11 mouse cellular contexts compared by ENCODE assay signal in genomic region chr3:147990831-147991230, GRCm38 (mm10).
DNase-seq lines count a peak whose midpoint lies in the region; ATAC-seq and TF ChIP-seq lines count a peak whose summit lies in the region.
"Had no signal": no experiment of that assay in that cellular context is flagged by ENCODE, and none has a peak within 500 bp of the region (broad histone marks: within the 10 kb centered on the region; RNA-seq: fewer than 3 reads in every experiment).

No protein-coding gene starts in this region.

- WGBS in hindbrain, embryonic 13.5 days: 43% methylated on average over 10 of the region's 10 CpGs
- WGBS in hindbrain, embryonic 11.5 days: 53% methylated on average over 10 of the region's 10 CpGs
- whole genome bisulfite sequencing in forebrain, embryonic 13.5 days: 14% methylated on average over 10 of the region's 10 CpGs
- WGBS in limb, embryonic 14.5 days: 13% methylated on average over 10 of the region's 10 CpGs

- no peak for TF ChIP-seq CTCF in brain, embryonic 14.5 days (IDR thresholded peaks at IDR 0.05; ENCODE audit: borderline replicate concordance, extremely low read depth, insufficient read depth, insufficient read length)

- H3K36me3 ChIP-seq in hindbrain, embryonic 13.5 days: no peaks in the 10 kb centered on the region
- no peaks in the 10 kb centered on the region for H3K36me3 ChIP-seq in hindbrain, embryonic 11.5 days (ENCODE audit: control insufficient read depth, insufficient read depth, low read length)
- no peaks in the 10 kb centered on the region for H3K36me3 ChIP-seq in forebrain, embryonic 13.5 days (ENCODE audit: poor library complexity, severe bottlenecking)
- H3K36me3 ChIP-seq in limb, embryonic 14.5 days (ENCODE audit: control insufficient read depth, insufficient read depth, low read length): no peaks in the 10 kb centered on the region

- H3K27me3 ChIP-seq in hindbrain, embryonic 13.5 days: no peaks in the 10 kb centered on the region
- H3K27me3 ChIP-seq in hindbrain, embryonic 11.5 days (ENCODE audit: control insufficient read depth, insufficient read depth, low read length): no peaks in the 10 kb centered on the region
- no peaks in the 10 kb centered on the region for H3K27me3 ChIP-seq in forebrain, embryonic 13.5 days
- H3K27me3 ChIP-seq in limb, embryonic 14.5 days (ENCODE audit: control insufficient read depth, insufficient read depth, low read length): no peaks in the 10 kb centered on the region

- no peaks in the 10 kb centered on the region for H3K9me3 ChIP-seq in hindbrain, embryonic 13.5 days
- no peaks in the 10 kb centered on the region for H3K9me3 ChIP-seq in hindbrain, embryonic 11.5 days (ENCODE audit: control insufficient read depth, low read length)
- H3K9me3 ChIP-seq in forebrain, embryonic 13.5 days (replicated peaks): no peaks in the 10 kb centered on the region
- H3K9me3 ChIP-seq in limb, embryonic 14.5 days (ENCODE audit: control insufficient read depth, low read length): no peaks in the 10 kb centered on the region

- no peak for ATAC-seq in hindbrain, embryonic 13.5 days (ENCODE audit: low FRiP score)
- ATAC-seq in hindbrain, embryonic 11.5 days (ENCODE audit: low FRiP score): no peak
- no peak for ATAC-seq in forebrain, embryonic 13.5 days
- no peak for ATAC-seq in limb, embryonic 14.5 days (ENCODE audit: low FRiP score, low read depth)

- no peak for DNase-seq in hindbrain, embryonic 11.5 days (ENCODE audit: low spot score)
- DNase-seq in brain, embryonic 14.5 days (ENCODE audit: low read depth): peak; percentile 59
- no peak for DNase-seq in limb, embryonic 14.5 days (ENCODE audit: low spot score)
- DNase-seq in frontal cortex, adult 2 months (ENCODE audit: extremely low spot score in 1 of 2, low spot score in 1 of 2): no peak
- no peak for DNase-seq in spleen, postnatal 36 days (ENCODE audit: low spot score in 2 of 2)
- DNase-seq: cerebellum, adult 2 months; kidney, adult 11 months; left cerebral cortex, postnatal 4 days; thymus, postnatal 14 days had no signal

- H3K4me3 ChIP-seq in hindbrain, embryonic 13.5 days: no peak overlapping the region
- H3K4me3 ChIP-seq in hindbrain, embryonic 11.5 days (ENCODE audit: low read depth, low read length): no peak overlapping the region
- peak overlapping the region; percentile 20; the same call in 1 of the 2 replicates for H3K4me3 ChIP-seq in forebrain, embryonic 13.5 days
- peak overlapping the region; percentile 30 for H3K4me3 ChIP-seq in limb, embryonic 14.5 days (replicated peaks; ENCODE audit: low read length)

- no peak overlapping the region for H3K9ac ChIP-seq in hindbrain, embryonic 13.5 days
- H3K9ac ChIP-seq in hindbrain, embryonic 11.5 days (ENCODE audit: low read depth, low read length): no peak overlapping the region
- H3K9ac ChIP-seq in forebrain, embryonic 13.5 days: peak overlapping the region; percentile 32; the same call in 1 of the 2 replicates
- H3K9ac ChIP-seq in limb, embryonic 14.5 days (ENCODE audit: low read depth, low read length, severe bottlenecking): peak overlapping the region; percentile 35; the same call in 1 of the 2 replicates

- no peaks in the 10 kb centered on the region for H3K4me1 ChIP-seq in hindbrain, embryonic 13.5 days (replicated peaks)
- no peaks in the 10 kb centered on the region for H3K4me1 ChIP-seq in hindbrain, embryonic 11.5 days (replicated peaks; ENCODE audit: control insufficient read depth, insufficient read depth, low read length)
- H3K4me1 ChIP-seq in forebrain, embryonic 13.5 days: peaks cover 14% of the 10 kb centered on the region
- peaks cover 10% of the 10 kb centered on the region for H3K4me1 ChIP-seq in limb, embryonic 14.5 days (ENCODE audit: control insufficient read depth, insufficient read depth, low read length)

- TF ChIP-seq POLR2A in brain, embryonic 14.5 days (IDR thresholded peaks at IDR 0.05; ENCODE audit: borderline replicate concordance, extremely low read depth, insufficient read depth, insufficient read length, poor library complexity, severe bottlenecking): no peak
- TF ChIP-seq POLR2A in limb, embryonic 14.5 days (IDR thresholded peaks at IDR 0.05; ENCODE audit: borderline replicate concordance, extremely low read depth, insufficient read depth, insufficient read length): no peak

- H3K27ac ChIP-seq in hindbrain, embryonic 13.5 days: no peak overlapping the region
- no peak overlapping the region for H3K27ac ChIP-seq in hindbrain, embryonic 11.5 days (ENCODE audit: low read depth, low read length)
- no peak overlapping the region for H3K27ac ChIP-seq in forebrain, embryonic 13.5 days
- peak overlapping the region; percentile 44; the same call in 1 of the 2 replicates for H3K27ac ChIP-seq in limb, embryonic 14.5 days (replicated peaks; ENCODE audit: low read depth, low read length)

- H3K4me2 ChIP-seq in hindbrain, embryonic 13.5 days: peak overlapping the region; percentile 20; the same call in 1 of the 2 replicates
- H3K4me2 ChIP-seq in hindbrain, embryonic 11.5 days (replicated peaks; ENCODE audit: low read depth, low read length): no peak overlapping the region; the same call in 1 of the 2 replicates
- H3K4me2 ChIP-seq in forebrain, embryonic 13.5 days: peak overlapping the region; percentile 52
- H3K4me2 ChIP-seq in limb, embryonic 14.5 days (replicated peaks; ENCODE audit: low read depth, low read length, severe bottlenecking): peak overlapping the region; percentile 47

Comparison
In these comparisons a context has a peak if more than half of its experiments do, and no peak if none do; other contexts are left out.
1. H3K4me3 ChIP-seq: peak in forebrain, embryonic 13.5 days (single experiment) and limb, embryonic 14.5 days (single experiment); none in hindbrain, embryonic 13.5 days (single experiment) and hindbrain, embryonic 11.5 days (single experiment).
2. H3K9ac ChIP-seq: peak in forebrain, embryonic 13.5 days (single experiment) and limb, embryonic 14.5 days (single experiment); none in hindbrain, embryonic 13.5 days (single experiment) and hindbrain, embryonic 11.5 days (single experiment).